Mouse (Mus musculus): ENCODE results near the gene Tnp1.

- no peak for TF ChIP-seq HCFC1 (IDR thresholded peaks at IDR 0.05; ENCODE audit: borderline replicate concordance, insufficient read depth, low read length)
- no peak for TF ChIP-seq ZNF384 (IDR thresholded peaks at IDR 0.05; ENCODE audit: low read depth, low read length)
- TF ChIP-seq MAFK (IDR thresholded peaks at IDR 0.05; ENCODE audit: insufficient read depth, low read depth, low read length) = no peak
- TF ChIP-seq CHD2 (IDR thresholded peaks at IDR 0.05; ENCODE audit: low read depth, low read length) = no peak
Observed at GRCm38 (mm10) chr1:72978956-72979355, 36.8 kb downstream of the Tnp1 start.

Data from ES-E14 (cell line).